Mouse (Mus musculus): Measurements from ENCODE around the gene Adap1.

The Adap1 gene

GRCm38 (mm10) chr5:139325395-139325966 is at the start of gene Adap1:
Adap1 (minus strand) TSS chr5:139325622.
- DNase-seq, result peak; percentile 50 to 78

- DNase-seq, result no peak
Measured at GRCm38 (mm10) chr5:139374841-139375240, 49.4 kb upstream of the Adap1 start.

- no peak for DNase-seq
Measured at GRCm38 (mm10) chr5:139373889-139374444, 48.5 kb upstream of the Adap1 start.

- no peak for DNase-seq
Measured at GRCm38 (mm10) chr5:139373126-139373525, 47.7 kb upstream of the Adap1 start.

- DNase-seq, result peak; percentile 86 to 94
Measured at GRCm38 (mm10) chr5:139371631-139372401, 46.4 kb upstream of the Adap1 start.

- DNase-seq, result no peak
Measured at GRCm38 (mm10) chr5:139371118-139371517, 45.7 kb upstream of the Adap1 start.

- no peak for DNase-seq
Measured at GRCm38 (mm10) chr5:139370336-139370735, 44.9 kb upstream of the Adap1 start.

- DNase-seq, result no peak
Measured at GRCm38 (mm10) chr5:139368638-139369320, 43.4 kb upstream of the Adap1 start.

- DNase-seq, result peak; percentile 70 to 75
Measured at GRCm38 (mm10) chr5:139367884-139368458, 42.5 kb upstream of the Adap1 start.

GRCm38 (mm10) chr5:139366484-139366883 is 41.1 kb upstream of the Adap1 start:
- no peak for DNase-seq

GRCm38 (mm10) chr5:139365827-139366226 is 40.4 kb upstream of the Adap1 start:
- no peak for DNase-seq

- no peak for DNase-seq
Measured at GRCm38 (mm10) chr5:139364911-139365571, 39.6 kb upstream of the Adap1 start.

- peak; percentile 75 to 93 for DNase-seq
Measured at GRCm38 (mm10) chr5:139364260-139364910, 39.0 kb upstream of the Adap1 start.

- no peak for DNase-seq
Measured at GRCm38 (mm10) chr5:139363858-139364257, 38.4 kb upstream of the Adap1 start.

GRCm38 (mm10) chr5:139359244-139359643 is 33.8 kb upstream of the Adap1 start:
- no peak for DNase-seq

- peak in 1 of 2 experiments; percentile 50 for DNase-seq
Measured at GRCm38 (mm10) chr5:139358653-139359052, 33.2 kb upstream of the Adap1 start.

- peak; percentile 48 to 77 for DNase-seq
Measured at GRCm38 (mm10) chr5:139355235-139355772, 29.9 kb upstream of the Adap1 start.

- no peak for DNase-seq
Measured at GRCm38 (mm10) chr5:139353946-139354345, 28.5 kb upstream of the Adap1 start.

GRCm38 (mm10) chr5:139353496-139353895 is 28.1 kb upstream of the Adap1 start:
- DNase-seq, result no peak

- DNase-seq, result no peak
Measured at GRCm38 (mm10) chr5:139352317-139352716, 26.9 kb upstream of the Adap1 start, which contains the start of gene Cyp2w1. Cyp2w1 (plus strand) TSS chr5:139352617.

GRCm38 (mm10) chr5:139351628-139352027 is 26.2 kb upstream of the Adap1 start:
- DNase-seq, result no peak

- DNase-seq, result no peak
Measured at GRCm38 (mm10) chr5:139351134-139351533, 25.7 kb upstream of the Adap1 start, which contains the start of gene Cox19. Cox19 (minus strand) TSS chr5:139351418.
